Mouse (Mus musculus): ENCODE results near the gene Gdpd2.

Gdpd2 gene

DNA sequence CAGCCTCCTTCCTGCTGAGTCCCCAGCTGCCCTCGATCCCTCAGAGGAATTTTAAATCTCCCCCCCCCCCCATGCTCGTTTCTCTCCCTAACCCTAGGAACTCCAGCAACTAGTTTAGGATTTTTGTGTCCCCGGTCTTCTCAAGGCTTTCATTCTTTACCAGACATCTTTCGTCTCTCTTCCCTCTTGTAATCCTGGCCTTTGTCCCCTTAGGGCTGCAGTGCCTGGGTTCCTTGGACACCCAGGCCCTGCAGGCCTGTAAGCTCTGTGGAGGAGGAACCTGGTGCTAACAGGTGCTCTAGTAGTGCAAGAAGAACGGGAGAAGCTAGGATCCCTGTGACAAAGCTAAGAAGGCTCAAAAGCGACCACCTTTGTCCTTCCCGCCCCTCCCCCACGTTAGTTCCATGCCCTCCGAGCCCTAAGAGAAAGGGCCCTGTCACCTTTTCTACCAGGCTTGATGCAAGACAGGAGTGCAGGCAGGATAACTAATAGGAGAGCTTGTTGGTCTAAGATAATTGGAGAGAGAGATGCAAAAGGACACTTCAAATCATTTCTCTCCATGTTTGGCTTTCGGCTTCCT is 48.1 kb downstream of the Gdpd2 start:
- WGBS = 33% methylated on average over 10 of the region's 10 CpGs

DNA sequence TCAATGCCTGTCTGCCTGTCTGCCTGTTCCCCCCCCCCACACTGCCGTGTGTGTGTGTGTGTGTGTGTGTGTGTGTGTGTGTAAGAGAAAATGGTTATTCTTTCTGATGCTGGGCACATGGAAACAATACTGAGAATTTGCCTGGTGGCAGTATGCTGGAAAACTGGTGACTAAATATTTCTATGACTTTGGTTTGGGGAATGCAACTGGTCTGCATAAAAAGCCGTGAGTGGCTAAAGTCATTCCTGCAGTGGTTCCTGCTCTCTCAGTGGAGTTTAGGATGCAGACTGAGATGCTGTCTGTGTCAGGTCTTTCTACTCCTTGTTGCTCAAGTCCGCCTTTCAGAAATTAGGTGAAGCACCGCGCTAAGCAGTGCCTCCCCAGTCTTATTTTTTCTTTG is 48.7 kb downstream of the Gdpd2 start:
- WGBS = 44% methylated on average over 5 of the region's 5 CpGs

Measured in cerebral cortex, adult 2 months (tissue).